Mouse (Mus musculus): Measurements from ENCODE around the gene B3gnt7.

DNA sequence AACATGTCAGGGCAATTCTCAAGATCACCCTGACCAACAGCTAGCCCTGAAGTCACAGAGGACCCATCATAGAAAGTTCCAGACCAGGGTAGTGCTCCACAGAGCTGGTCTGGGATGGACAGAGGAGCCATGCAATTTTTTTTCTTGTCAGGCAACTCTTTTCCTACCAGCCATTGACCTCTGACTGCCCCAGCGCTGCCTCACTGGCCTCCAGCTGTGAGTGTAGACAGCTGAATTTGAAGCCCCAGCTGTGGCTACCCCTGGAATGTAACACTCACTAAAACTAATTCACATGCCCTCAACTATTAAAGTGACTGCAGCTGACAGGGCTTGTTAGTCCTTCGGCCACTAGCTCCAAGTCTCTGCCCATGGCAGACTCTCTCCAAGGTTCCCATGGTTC, 2.5 kb upstream of the B3gnt7 start:
- no peak for TF ChIP-seq EP300 (IDR thresholded peaks at IDR 0.05; ENCODE audit: low read depth)
- no peak for TF ChIP-seq CTCF (IDR thresholded peaks at IDR 0.05; ENCODE audit: low read depth)

Data from liver, embryonic 14.5 days (tissue).